Mouse (Mus musculus) WW6 (cell line): ENCODE data around the gene Trip6.

ENCODE experiments used
- DNase-seq: peaks from one replicate; pipeline ENCODE4 v3.0.0-alpha.2; 2013; ENCODE audit warnings: low read depth, low spot score

Gene Trip6

DNA sequence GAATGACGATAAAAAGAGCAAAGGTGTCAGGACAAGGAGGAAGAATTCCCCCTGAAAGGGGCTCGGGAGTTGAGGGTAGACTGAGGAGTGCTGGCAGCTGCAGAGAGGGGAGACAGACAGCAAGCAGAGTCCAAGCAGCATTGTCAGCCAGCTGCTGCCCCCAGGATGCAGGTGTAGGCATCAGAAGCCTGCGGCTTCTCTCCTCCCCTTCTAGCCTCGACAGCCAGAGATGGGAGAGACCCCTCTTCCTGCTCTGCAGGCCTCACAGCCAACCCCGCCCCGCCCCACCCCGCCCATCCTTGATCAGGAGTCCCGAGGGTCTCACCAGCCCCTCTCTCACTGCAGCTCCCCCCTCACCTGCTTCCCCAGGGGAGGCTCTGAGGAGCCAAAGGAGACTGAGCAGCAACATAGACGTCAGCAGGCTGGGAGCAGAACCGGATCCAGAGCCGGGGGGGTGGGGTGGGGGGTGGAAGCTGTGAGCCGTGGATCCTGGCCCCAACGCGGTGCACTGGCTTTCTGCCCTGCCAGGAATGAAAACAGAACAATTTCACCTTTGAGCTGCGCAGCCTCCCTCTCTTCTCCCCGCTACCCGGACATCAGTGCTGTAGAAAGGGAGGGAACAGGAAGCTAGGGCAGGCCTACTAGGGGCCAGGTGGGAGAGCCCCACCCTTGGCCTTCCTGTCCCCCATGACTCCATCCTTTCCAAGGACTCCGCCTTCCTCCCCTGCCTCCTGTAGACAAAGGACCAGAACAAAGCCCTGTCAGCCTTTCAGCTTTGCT lies 45.9 kb downstream of the Trip6 start:
- no peak for DNase-seq

DNA sequence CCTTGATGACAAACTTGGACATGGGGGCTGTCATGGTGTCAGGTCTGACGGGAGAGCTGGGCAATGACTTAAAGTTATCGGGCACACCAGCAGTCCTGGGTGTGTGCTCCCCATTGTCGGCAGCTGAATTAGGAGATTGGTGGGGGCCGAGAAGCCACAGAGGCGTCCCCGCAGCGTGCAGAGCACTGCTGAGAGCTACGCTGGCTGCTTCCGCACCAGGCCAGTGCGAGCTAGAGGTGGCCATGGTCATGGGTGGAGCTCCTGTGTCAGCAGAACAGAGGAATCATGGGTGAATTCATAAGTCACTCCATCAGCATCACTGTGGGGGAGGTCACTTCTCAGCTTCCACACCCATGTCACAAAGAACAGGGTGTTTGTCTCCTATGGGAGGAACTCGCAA lies 49.4 kb downstream of the Trip6 start:
- no peak for DNase-seq

DNA sequence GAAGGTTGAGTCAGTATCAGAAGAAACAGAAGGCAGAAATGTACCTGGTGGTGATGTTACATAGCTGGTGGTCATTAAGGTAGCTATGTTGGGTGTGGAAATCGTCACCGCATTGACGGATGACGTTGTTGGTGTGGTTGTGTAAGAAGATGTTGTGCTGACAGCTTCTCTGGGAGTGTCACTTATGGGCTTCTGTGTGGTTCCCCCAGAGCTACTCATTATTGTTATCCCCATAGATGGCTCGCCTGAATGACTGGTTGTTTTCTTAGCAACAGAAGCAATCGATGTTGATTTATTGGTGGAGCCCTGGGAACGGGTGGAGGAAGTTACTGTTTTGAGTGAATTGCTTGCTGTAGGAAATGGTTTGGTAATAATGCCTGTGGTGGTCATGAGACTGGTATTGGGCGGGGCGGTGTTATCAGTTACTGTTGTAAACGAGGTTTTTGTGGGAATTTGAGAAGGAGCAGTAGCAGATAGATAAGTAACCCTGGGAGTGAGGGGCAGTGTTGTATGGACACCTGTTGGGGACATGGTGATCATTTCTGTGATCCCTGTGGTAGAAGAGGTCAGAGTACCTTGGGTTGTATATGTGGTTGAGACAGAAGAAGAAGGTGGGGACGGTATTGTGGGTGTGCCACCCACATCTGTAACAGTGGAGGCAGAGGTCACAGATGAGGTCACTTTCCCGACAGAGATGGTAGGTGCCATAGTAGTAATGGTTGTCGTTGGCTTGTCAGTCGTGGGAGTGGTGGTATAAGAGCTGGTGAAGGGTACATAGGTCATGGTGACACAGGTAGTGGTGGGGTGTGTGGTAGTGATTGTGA lies 50.1 kb downstream of the Trip6 start:
- DNase-seq: no peak
